Mouse (Mus musculus) erythroblast, embryonic 14.5 days (primary cell): ENCODE data around the gene Tmem184c. TPM values are rescaled to one million over a fixed set of nuclear protein-coding genes. Genes with fewer than 3 reads are reported as not detected.

Source experiments
- H3K27me3 ChIP-seq: 2 replicates; pipeline ENCODE4 v1.6.1; 2012; ENCODE audit warnings: inconsistent platforms; ENCODE audit not compliant: control insufficient read depth
- H3K36me3 ChIP-seq: 2 replicates; pipeline ENCODE4 v1.6.1; 2012; ENCODE audit warnings: mild to moderate bottlenecking, inconsistent platforms; ENCODE audit not compliant: control insufficient read depth
- H3K4me1 ChIP-seq: 2 replicates; pipeline ENCODE4 v1.6.1; 2012; ENCODE audit warnings: inconsistent platforms; ENCODE audit not compliant: control insufficient read depth
- H3K4me3 ChIP-seq: replicated peaks from 2 replicates; pipeline ENCODE3; 2012; ENCODE audit warnings: moderate library complexity, mild to moderate bottlenecking, inconsistent platforms
- H3K9me3 ChIP-seq: 2 replicates; pipeline ENCODE4 v1.6.1; 2012; ENCODE audit warnings: low read length, inconsistent platforms, mixed read lengths; ENCODE audit not compliant: control insufficient read depth
- GATA1 ChIP-seq: IDR thresholded peaks from 2 replicates; pipeline ENCODE4 v1.6.1; 2012; ENCODE audit warnings: low read length, inconsistent platforms, mixed read lengths
- TAL1 ChIP-seq: IDR thresholded peaks from 3 replicates; pipeline ENCODE4 v1.6.1; 2012; ENCODE audit warnings: low read length, inconsistent platforms, mixed read lengths
- polyA plus RNA-seq: library from polyadenylated mRNA; stranded (reverse); fragments of >175 nt; gene quantifications from 2 replicates; pipeline ENCODE4 v1.2.3, GENCODE M21; 2012

The Tmem184c gene
- polyA plus RNA-seq, 1 experiment, result not detected

- no peaks in the 10 kb centered on the region for H3K36me3 ChIP-seq
- H3K4me1 ChIP-seq, result no peaks in the 10 kb centered on the region
- no peaks in the 10 kb centered on the region for H3K9me3 ChIP-seq
- no peaks in the 10 kb centered on the region for H3K27me3 ChIP-seq
- no peak overlapping the region for H3K4me3 ChIP-seq
- TF ChIP-seq GATA1 (no peak), TAL1 (no peak)
Measured at GRCm38 (mm10) chr8:77629858-77630537, 19.5 kb upstream of the Tmem184c start.

GRCm38 (mm10) chr8:77623677-77624209 is 13.2 kb upstream of the Tmem184c start:
- Histone ChIP-seq H3K36me3 (no peaks in the 10 kb centered on the region), H3K9me3 (no peaks in the 10 kb centered on the region), H3K4me1 (no peaks in the 10 kb centered on the region), H3K27me3 (no peaks in the 10 kb centered on the region), H3K4me3 (no peak overlapping the region)
- no peak for TF ChIP-seq GATA1
- no peak for TF ChIP-seq TAL1

DNA sequence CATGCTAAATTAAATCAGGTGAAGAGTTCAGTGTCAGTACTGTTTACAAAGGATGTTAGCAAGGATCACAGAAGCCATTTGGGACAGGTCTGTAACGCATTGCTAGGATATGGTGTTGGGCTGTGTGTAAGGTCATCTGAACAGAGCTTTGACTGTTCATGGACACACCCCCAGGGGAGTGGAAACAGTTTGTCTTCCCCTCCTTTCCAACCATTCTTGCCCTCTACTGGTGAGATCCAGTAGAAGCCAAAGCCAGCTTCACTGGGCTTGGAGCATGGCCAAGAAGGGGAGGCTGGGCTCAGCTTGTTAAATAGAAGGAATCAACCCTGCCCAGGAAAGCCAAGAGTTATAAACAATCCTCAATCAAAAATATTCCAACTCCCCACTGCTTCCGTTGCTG is 7.4 kb upstream of the Tmem184c start:
- H3K36me3 ChIP-seq, result no peaks in the 10 kb centered on the region
- H3K4me3 ChIP-seq, result no peak overlapping the region
- TF ChIP-seq TAL1 (no peak), GATA1 (no peak)
- no peaks in the 10 kb centered on the region for H3K27me3 ChIP-seq
- no peaks in the 10 kb centered on the region for H3K9me3 ChIP-seq
- H3K4me1 ChIP-seq, result no peaks in the 10 kb centered on the region

DNA sequence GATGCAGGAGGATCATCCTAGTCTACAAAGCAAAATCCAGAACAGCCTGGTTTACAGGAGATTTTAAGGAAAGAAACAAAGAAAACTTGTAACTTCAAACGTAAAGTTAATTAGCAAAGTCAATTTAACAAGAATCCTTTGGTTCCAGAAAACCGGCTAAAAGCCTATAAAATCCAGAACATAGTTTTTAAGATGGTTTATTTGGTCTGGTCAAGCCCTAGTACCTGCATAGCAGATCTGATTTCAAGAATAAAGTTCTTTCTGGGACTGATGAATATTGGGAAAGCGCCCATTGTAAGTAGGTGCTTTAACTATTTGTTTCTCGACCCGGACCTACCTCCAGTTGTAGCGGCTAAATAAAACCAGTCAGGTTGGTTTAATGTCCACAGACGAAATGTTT is 877 bp downstream of the Tmem184c start:
- H3K4me3 ChIP-seq, result peak overlapping the region; percentile 74
- peaks cover 20% of the 10 kb centered on the region for H3K27me3 ChIP-seq
- H3K9me3 ChIP-seq, result peaks cover 3% of the 10 kb centered on the region; the same call in 1 of the 2 replicates
- no peaks in the 10 kb centered on the region; the same call in 1 of the 2 replicates for H3K36me3 ChIP-seq
- H3K4me1 ChIP-seq, result peaks cover 12% of the 10 kb centered on the region
- TF ChIP-seq GATA1 (no peak), TAL1 (no peak)

DNA sequence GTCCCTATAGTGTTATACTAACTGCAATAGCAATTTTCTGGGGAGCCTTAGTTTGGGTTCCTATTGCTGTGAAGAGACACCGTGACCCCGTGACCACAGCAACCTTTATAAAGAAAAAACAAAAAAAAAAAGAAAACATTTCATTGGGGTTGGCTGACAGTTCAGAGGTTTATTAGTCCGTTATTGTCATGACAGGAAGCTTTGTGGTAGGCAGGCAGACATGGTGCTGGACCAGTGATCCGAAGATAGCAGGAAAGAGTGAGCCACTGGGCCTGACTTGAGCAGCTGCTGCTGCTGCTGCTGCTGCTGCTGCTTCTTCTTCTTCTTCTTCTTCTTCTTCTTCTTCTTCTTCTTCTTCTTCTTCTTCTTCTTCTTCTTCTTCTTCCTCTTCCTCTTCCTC is 26.3 kb downstream of the Tmem184c start:
- H3K36me3 ChIP-seq, result peaks cover 20% of the 10 kb centered on the region
- H3K4me3 ChIP-seq, result no peak overlapping the region
- TF ChIP-seq GATA1 (no peak), TAL1 (no peak)
- no peaks in the 10 kb centered on the region for H3K9me3 ChIP-seq
- H3K4me1 ChIP-seq, result no peaks in the 10 kb centered on the region
- H3K27me3 ChIP-seq, result no peaks in the 10 kb centered on the region

GRCm38 (mm10) chr8:77577674-77578073 is 32.8 kb downstream of the Tmem184c start:
- Histone ChIP-seq H3K4me1 (no peaks in the 10 kb centered on the region), H3K9me3 (no peaks in the 10 kb centered on the region), H3K36me3 (peaks cover 52% of the 10 kb centered on the region), H3K27me3 (no peaks in the 10 kb centered on the region), H3K4me3 (no peak overlapping the region)
- no peak for TF ChIP-seq GATA1
- TF ChIP-seq TAL1, result no peak

GRCm38 (mm10) chr8:77574229-77574628 is 36.3 kb downstream of the Tmem184c start:
- Histone ChIP-seq H3K4me1 (no peaks in the 10 kb centered on the region), H3K9me3 (no peaks in the 10 kb centered on the region), H3K36me3 (peaks cover 49% of the 10 kb centered on the region), H3K4me3 (no peak overlapping the region), H3K27me3 (no peaks in the 10 kb centered on the region)
- TF ChIP-seq TAL1, result no peak
- no peak for TF ChIP-seq GATA1

- no peaks in the 10 kb centered on the region for H3K9me3 ChIP-seq
- peaks cover 68% of the 10 kb centered on the region for H3K36me3 ChIP-seq
- TF ChIP-seq TAL1 (no peak), GATA1 (no peak)
- H3K27me3 ChIP-seq, result no peaks in the 10 kb centered on the region
- no peak overlapping the region for H3K4me3 ChIP-seq
- H3K4me1 ChIP-seq, result no peaks in the 10 kb centered on the region
Measured at GRCm38 (mm10) chr8:77561441-77561840, 49.1 kb downstream of the Tmem184c start.

DNA sequence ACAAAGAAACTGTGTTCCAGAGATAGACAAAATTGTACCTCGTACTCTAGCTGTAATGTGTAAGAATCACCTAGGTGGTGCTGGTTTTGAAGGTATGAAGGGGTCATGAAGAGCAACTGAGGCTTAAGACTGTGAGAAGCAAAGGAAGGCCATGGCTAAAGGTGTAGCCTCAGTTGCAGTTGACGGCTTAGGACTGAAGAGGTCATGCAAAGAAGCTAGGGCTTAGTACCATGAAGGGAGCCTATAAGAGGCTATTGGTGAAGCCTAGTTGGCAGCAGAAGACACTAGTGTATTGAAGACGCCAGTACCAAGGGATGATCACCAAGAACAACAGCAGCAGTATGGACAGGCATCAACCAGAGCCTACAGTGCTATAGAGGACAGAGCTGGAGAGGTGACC is 58.0 kb downstream of the Tmem184c start:
- TF ChIP-seq GATA1, result no peak
- TF ChIP-seq TAL1, result no peak
- Histone ChIP-seq H3K27me3 (no peaks in the 10 kb centered on the region), H3K36me3 (peaks cover 63% of the 10 kb centered on the region), H3K4me3 (no peak overlapping the region), H3K9me3 (no peaks in the 10 kb centered on the region), H3K4me1 (peaks cover 19% of the 10 kb centered on the region)
